Mouse (Mus musculus): ENCODE data around the gene Park7. TPM values are rescaled to one million over a fixed set of nuclear protein-coding genes. Genes with fewer than 3 reads are reported as not detected.

Gene Park7
- 100 to 1,000 TPM; 279 to 299 TPM for total RNA-seq (2021)
- long read RNA-seq, experiment 1, transcript Park7-201 (7 exons, 908 nt): major isoform, 91 of 110 reads
- long read RNA-seq, experiment 1, partial matches to known transcripts: 0 of 110 reads
- long read RNA-seq, experiment 1, other reads (novel, unspliced or antisense): 14 of 110 reads
- long read RNA-seq, experiment 2, transcript Park7-201 (7 exons, 908 nt): major isoform, 388 of 452 reads
- long read RNA-seq, experiment 2, transcript Park7-204 (7 exons, 882 nt): minor isoform, 9 of 452 reads
- long read RNA-seq, experiment 2, partial matches to known transcripts: 6 of 452 reads
- long read RNA-seq, experiment 2, other reads (novel, unspliced or antisense): 46 of 452 reads

- DNase-seq (ENCODE audit: low spot score in 2 of 2): peak; percentile 91 to 93
These were observed at the start of gene Park7, which contains the start of gene Tnfrsf9 for GRCm38 (mm10) chr4:150914290-150914733. Park7 (minus strand) TSS chr4:150914437. Tnfrsf9 (plus strand) TSS chr4:150914562.

GRCm38 (mm10) chr4:150963711-150964110 is 49.5 kb upstream of the Park7 start:
- DNase-seq (ENCODE audit: low spot score in 2 of 2): no peak

- DNase-seq (ENCODE audit: low spot score in 2 of 2): peak in 1 of 2 experiments; percentile 46
These were observed 48.0 kb upstream of the Park7 start for GRCm38 (mm10) chr4:150962231-150962630.

GRCm38 (mm10) chr4:150958536-150958935 is 44.3 kb upstream of the Park7 start:
- no peak for DNase-seq (ENCODE audit: low spot score in 2 of 2)

- no peak for DNase-seq (ENCODE audit: low spot score in 2 of 2)
These were observed 42.8 kb upstream of the Park7 start for GRCm38 (mm10) chr4:150957106-150957458.

- no peak for DNase-seq (ENCODE audit: low spot score in 2 of 2)
These were observed 42.3 kb upstream of the Park7 start for GRCm38 (mm10) chr4:150956369-150957105.

- DNase-seq (ENCODE audit: low spot score in 2 of 2): no peak
These were observed 36.7 kb upstream of the Park7 start for GRCm38 (mm10) chr4:150950972-150951371.

- no peak for DNase-seq (ENCODE audit: low spot score in 2 of 2)
These were observed 30.5 kb upstream of the Park7 start for GRCm38 (mm10) chr4:150944707-150945106.

- DNase-seq (ENCODE audit: low spot score in 2 of 2): no peak
These were observed 25.9 kb upstream of the Park7 start for GRCm38 (mm10) chr4:150939991-150940651.

GRCm38 (mm10) chr4:150938063-150938452 is 23.8 kb upstream of the Park7 start:
- no peak for DNase-seq (ENCODE audit: low spot score in 2 of 2)

- no peak for DNase-seq (ENCODE audit: low spot score in 2 of 2)
These were observed 23.2 kb upstream of the Park7 start for GRCm38 (mm10) chr4:150937293-150938062.

- no peak for DNase-seq (ENCODE audit: low spot score in 2 of 2)
These were observed 19.3 kb upstream of the Park7 start for GRCm38 (mm10) chr4:150933503-150933902.

GRCm38 (mm10) chr4:150927789-150928188 is 13.6 kb upstream of the Park7 start:
- DNase-seq (ENCODE audit: low spot score in 2 of 2): no peak

- no peak for DNase-seq (ENCODE audit: low spot score in 2 of 2)
These were observed 12.9 kb upstream of the Park7 start for GRCm38 (mm10) chr4:150926924-150927705.

- DNase-seq (ENCODE audit: low spot score in 2 of 2): no peak
These were observed 11.7 kb upstream of the Park7 start for GRCm38 (mm10) chr4:150925923-150926322.

- no peak for DNase-seq (ENCODE audit: low spot score in 2 of 2)
These were observed 10.7 kb upstream of the Park7 start for GRCm38 (mm10) chr4:150924936-150925335.

- no peak for DNase-seq (ENCODE audit: low spot score in 2 of 2)
These were observed 10.1 kb upstream of the Park7 start for GRCm38 (mm10) chr4:150924308-150924707.

- DNase-seq (ENCODE audit: low spot score in 2 of 2): no peak
These were observed 7.0 kb upstream of the Park7 start for GRCm38 (mm10) chr4:150921206-150921605.

GRCm38 (mm10) chr4:150917336-150918027 is 3.2 kb upstream of the Park7 start:
- DNase-seq (ENCODE audit: low spot score in 2 of 2): no peak

All from adrenal gland, adult 18-20 months (tissue).